In genomic region chr11:87744964-87745363, GRCm38 (mm10) we compare ENCODE assay signal across 16 mouse cellular contexts. TPM values are rescaled to one million over a fixed set of nuclear protein-coding genes. Genes with fewer than 3 reads are reported as not detected.
DNase-seq lines count a peak whose midpoint lies in the region; ATAC-seq lines count a peak whose summit lies in the region.
"Had no signal": no experiment of that assay in that cellular context is flagged by ENCODE, and none has a peak within 500 bp of the region (broad histone marks: within the 10 kb centered on the region; RNA-seq: fewer than 3 reads in every experiment).

No protein-coding gene starts in this region.

- no peak overlapping the region for H3K9ac ChIP-seq in midbrain, embryonic 11.5 days (ENCODE audit: low read length)
- H3K9ac ChIP-seq in midbrain, embryonic 13.5 days (replicated peaks), result no peak overlapping the region
- H3K9ac ChIP-seq: limb, embryonic 15.5 days had no signal

- no peaks in the 10 kb centered on the region for H3K27me3 ChIP-seq in midbrain, embryonic 11.5 days (ENCODE audit: control insufficient read depth, insufficient read depth, low read length)
- H3K27me3 ChIP-seq in midbrain, embryonic 13.5 days, result no peaks in the 10 kb centered on the region

- WGBS in midbrain, embryonic 11.5 days, result 85% methylated on average over 4 of the region's 4 CpGs
- WGBS in midbrain, embryonic 13.5 days, result 80% methylated on average over 4 of the region's 4 CpGs

- no peak overlapping the region for H3K27ac ChIP-seq in midbrain, embryonic 11.5 days (ENCODE audit: low read depth, low read length)
- H3K27ac ChIP-seq in midbrain, embryonic 13.5 days, result no peak overlapping the region
- H3K27ac ChIP-seq: hindbrain, embryonic 10.5 days; limb, embryonic 15.5 days; macrophage had no signal

- DNase-seq in midbrain, embryonic 11.5 days (ENCODE audit: low spot score, missing footprints), result peak; percentile 60
- DNase-seq in induced T-regulatory cell, adult 2 months (ENCODE audit: low read depth), result peak; percentile 97
- peak; percentile 92 to 93 for DNase-seq in spleen, postnatal 36 days (ENCODE audit: low spot score in 2 of 2)
- DNase-seq in neural tube, embryonic 10.5 days (ENCODE audit: extremely low spot score, low spot score), result no peak
- DNase-seq in gastrocnemius, adult 18-20 months (ENCODE audit: low spot score), result no peak
- no peak for DNase-seq in kidney, postnatal 25 days
- DNase-seq: cerebellum, adult 2 months; kidney, adult 11 months; right cerebral cortex, postnatal 25 days had no signal

- no peak overlapping the region for H3K4me3 ChIP-seq in midbrain, embryonic 11.5 days (ENCODE audit: low read depth, low read length)
- no peak overlapping the region for H3K4me3 ChIP-seq in midbrain, embryonic 13.5 days (replicated peaks)
- H3K4me3 ChIP-seq: hindbrain, embryonic 10.5 days; limb, embryonic 15.5 days had no signal

- no peak overlapping the region for H3K4me2 ChIP-seq in midbrain, embryonic 11.5 days
- H3K4me2 ChIP-seq in midbrain, embryonic 13.5 days (replicated peaks), result no peak overlapping the region
- H3K4me2 ChIP-seq: limb, embryonic 15.5 days had no signal

- no peaks in the 10 kb centered on the region for H3K4me1 ChIP-seq in midbrain, embryonic 11.5 days (ENCODE audit: control insufficient read depth, insufficient read depth, low read length)
- H3K4me1 ChIP-seq in midbrain, embryonic 13.5 days (replicated peaks), result no peaks in the 10 kb centered on the region

- H3K36me3 ChIP-seq in midbrain, embryonic 11.5 days (ENCODE audit: control insufficient read depth, insufficient read depth, low read length), result peaks cover 3% of the 10 kb centered on the region; the same call in 1 of the 2 replicates
- H3K36me3 ChIP-seq in midbrain, embryonic 13.5 days, result peaks cover 52% of the 10 kb centered on the region

- H3K9me3 ChIP-seq in midbrain, embryonic 11.5 days (ENCODE audit: control insufficient read depth, low read length), result no peaks in the 10 kb centered on the region
- H3K9me3 ChIP-seq in midbrain, embryonic 13.5 days, result no peaks in the 10 kb centered on the region
- H3K9me3 ChIP-seq: hindbrain, embryonic 10.5 days; limb, embryonic 15.5 days had no signal

- ATAC-seq in midbrain, embryonic 11.5 days (ENCODE audit: low FRiP score), result no peak
- no peak for ATAC-seq in midbrain, embryonic 13.5 days

RNA-seq across cellular contexts. Expression of gene Supt4a, which starts 7.6 kb away (rescaled TPM):
- polyA plus RNA-seq in midbrain, embryonic 11.5 days (2014; fragmentation: Nextera tagmentation; extraction: Ambion mirVana), result 148 and 163 TPM in 2 replicates
- 165 and 177 TPM in 2 replicates for polyA plus RNA-seq in midbrain, embryonic 13.5 days (2015; fragmentation: Nextera tagmentation; extraction: Ambion mirVana)
- total RNA-seq in gastrocnemius, adult 18-20 months (2021), result 10 to 100 TPM; 33.5 to 36.3 TPM

RNA-seq across cellular contexts. Expression of gene Tspoap1, which starts 15.4 kb away (rescaled TPM):
- polyA plus RNA-seq in midbrain, embryonic 11.5 days (2014; fragmentation: Nextera tagmentation; extraction: Ambion mirVana), result 7.0 and 9.0 TPM in 2 replicates
- polyA plus RNA-seq in midbrain, embryonic 13.5 days (2015; fragmentation: Nextera tagmentation; extraction: Ambion mirVana), result 41.1 and 48.7 TPM in 2 replicates
- total RNA-seq in gastrocnemius, adult 18-20 months (2021), result not detected

RNA-seq across cellular contexts. Expression of gene Mpo, which starts 48.4 kb away (rescaled TPM):
- polyA plus RNA-seq in midbrain, embryonic 11.5 days (2014; fragmentation: Nextera tagmentation; extraction: Ambion mirVana), result 2.6 and 2.9 TPM in 2 replicates
- 0.31 and 0.41 TPM in 2 replicates for polyA plus RNA-seq in midbrain, embryonic 13.5 days (2015; fragmentation: Nextera tagmentation; extraction: Ambion mirVana)
- total RNA-seq in gastrocnemius, adult 18-20 months (2021), result not detected
- total RNA-seq: ES-E14; heart, adult 18-20 months; midbrain, postnatal 0 days had no signal
- polyA plus RNA-seq: midbrain, postnatal 0 days had no signal

Comparison
In these comparisons a context has a peak if more than half of its experiments do, and no peak if none do; other contexts are left out.
1. DNase-seq: peak in midbrain, embryonic 11.5 days (single experiment), induced T-regulatory cell, adult 2 months (single experiment) and spleen, postnatal 36 days (2 of 2); none in neural tube, embryonic 10.5 days (single experiment), gastrocnemius, adult 18-20 months (single experiment) and kidney, postnatal 25 days (0 of 2).